Mouse (Mus musculus) left cerebral cortex, postnatal 4 days (tissue): ENCODE data around the gene Mindy1. TPM values are rescaled to one million over a fixed set of nuclear protein-coding genes. Genes with fewer than 3 reads are reported as not detected.

Source experiments
- DNase-seq: peaks from one replicate; pipeline ENCODE4 v3.0.0-alpha.2; 2022
- intact Hi-C: fragments of 180-260 bp; cut with DNase I; formaldehyde crosslinking; loops from one replicate; pipeline ENCODE4 v1.15.1; 2025
- total RNA-seq, 2 experiments: library from RNA; stranded (reverse); gene quantifications; 2 replicates each; pipeline ENCODE4 v1.2.3; 2021

The Mindy1 gene
- total RNA-seq, 2 experiments from 2014 or later: 29.7 to 32.6 TPM

DNA sequence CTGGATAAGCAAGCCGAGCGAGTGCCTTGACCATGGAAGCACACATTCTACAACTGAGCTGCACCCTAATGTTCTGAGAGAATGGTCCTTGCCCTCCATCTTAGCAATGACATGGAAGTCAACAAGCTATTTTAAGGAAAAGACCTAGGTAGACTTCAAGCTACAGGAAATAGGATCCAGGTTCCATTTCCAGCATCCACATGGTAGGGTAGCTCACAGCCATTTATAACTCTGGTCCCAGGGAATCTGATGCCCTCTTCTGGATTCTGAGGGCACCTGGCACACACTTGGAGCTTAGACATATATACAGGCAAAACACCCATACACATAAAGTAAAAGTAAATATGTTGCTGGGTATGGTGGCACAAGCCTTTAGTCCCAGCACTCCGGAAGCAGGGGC is 15.1 kb upstream of the Mindy1 start:
- no peak for DNase-seq
- intact Hi-C loops: loop anchor here (10.0 kb wide), 1 partner anchor 121 kb away; the partner anchor contains the start of gene Tnfaip8l2

GRCm38 (mm10) chr3:95267855-95268254 is 13.3 kb upstream of the Mindy1 start:
- no peak for DNase-seq
- intact Hi-C loops: loop anchor here (10.0 kb wide), 1 partner anchor 123 kb away; the partner anchor contains the start of gene Tnfaip8l2

- DNase-seq: no peak
- intact Hi-C loops: loop anchor here (10.0 kb wide), 1 partner anchor 125 kb away; the partner anchor contains the start of gene Tnfaip8l2
Measured at GRCm38 (mm10) chr3:95269789-95270188, 11.4 kb upstream of the Mindy1 start.

DNA sequence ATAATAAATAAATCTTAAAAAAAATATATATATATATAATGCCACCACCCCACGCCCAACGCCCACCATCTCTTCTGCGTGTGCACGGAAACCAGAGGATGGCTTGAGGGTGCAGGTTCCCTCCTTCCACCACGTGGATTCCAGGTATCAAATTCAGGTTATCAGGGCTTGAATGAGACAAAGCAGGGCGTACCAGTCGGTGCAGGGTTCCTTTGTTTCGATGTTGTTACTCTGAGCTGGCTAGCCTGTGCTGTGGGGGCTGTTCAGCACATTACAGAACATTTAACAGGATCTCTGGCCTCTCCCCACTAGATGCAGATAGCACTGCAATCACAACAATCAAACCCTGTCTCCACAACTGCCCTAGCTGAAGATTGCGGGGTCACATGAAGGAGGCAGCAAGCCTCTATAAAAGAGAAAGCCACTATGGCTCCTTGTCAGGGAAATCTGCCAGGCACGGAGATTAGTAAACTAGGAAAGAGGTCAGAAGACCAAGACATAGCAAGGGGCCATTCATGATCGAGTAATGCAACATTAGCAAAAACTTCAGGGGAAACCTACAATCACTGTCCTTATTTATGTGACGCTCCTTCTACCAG is 10.3 kb upstream of the Mindy1 start:
- intact Hi-C loops: no loop called here

DNA sequence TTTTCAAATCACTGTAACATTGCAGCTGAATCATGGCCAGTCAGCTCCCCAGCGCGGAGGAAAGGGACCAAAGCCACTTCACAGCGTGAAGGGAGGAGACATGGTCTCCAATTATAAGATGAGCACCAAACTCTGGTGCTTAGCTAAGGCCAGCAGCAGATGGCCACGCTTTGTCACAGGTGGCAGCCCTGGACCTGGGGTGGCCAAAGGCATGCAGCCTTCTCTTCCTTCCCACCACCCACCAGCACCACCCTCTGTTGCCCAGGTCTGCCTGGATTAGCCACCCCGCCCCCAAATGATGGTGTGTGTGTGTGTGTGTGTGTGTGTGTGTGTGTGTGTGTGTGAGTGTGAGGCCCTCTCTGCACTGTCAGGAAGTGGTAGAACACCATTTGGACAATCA is 7.7 kb upstream of the Mindy1 start:
- DNase-seq: peak; percentile 52
- intact Hi-C loops: no loop called here

More for the DNA sequence above, 10.3 kb upstream of the Mindy1 start:
- DNase-seq: no peak

GRCm38 (mm10) chr3:95274453-95274852 is 6.7 kb upstream of the Mindy1 start:
- DNase-seq: no peak
- intact Hi-C loops: no loop called here

GRCm38 (mm10) chr3:95275161-95275560 is 6.0 kb upstream of the Mindy1 start:
- intact Hi-C loops: no loop called here
- DNase-seq: no peak

DNA sequence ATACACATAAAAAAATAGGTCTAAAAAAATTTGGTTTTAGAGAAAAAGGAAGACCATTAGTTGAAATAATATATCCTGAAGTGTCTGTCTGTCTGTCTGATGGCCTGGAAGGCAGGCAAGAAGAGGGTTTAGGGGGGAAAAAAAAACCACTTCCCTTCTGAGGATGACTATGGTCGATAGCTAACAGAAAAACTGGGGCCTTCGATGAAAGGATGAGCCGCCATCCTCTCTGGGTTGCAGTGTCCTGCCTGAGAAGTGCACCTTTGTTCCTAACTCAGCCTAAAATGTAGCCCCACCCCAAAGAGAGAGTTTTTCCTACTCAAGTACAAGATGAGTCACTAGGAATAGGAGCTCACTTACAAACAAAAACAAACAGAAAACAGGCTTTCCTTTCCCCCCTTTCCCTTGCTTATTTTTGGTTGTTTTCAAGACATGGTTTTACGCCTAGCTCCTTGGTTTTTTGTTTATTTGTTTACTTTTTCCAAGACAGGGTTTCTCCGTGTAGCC is 4.7 kb upstream of the Mindy1 start:
- intact Hi-C loops: no loop called here
- DNase-seq: no peak

DNA sequence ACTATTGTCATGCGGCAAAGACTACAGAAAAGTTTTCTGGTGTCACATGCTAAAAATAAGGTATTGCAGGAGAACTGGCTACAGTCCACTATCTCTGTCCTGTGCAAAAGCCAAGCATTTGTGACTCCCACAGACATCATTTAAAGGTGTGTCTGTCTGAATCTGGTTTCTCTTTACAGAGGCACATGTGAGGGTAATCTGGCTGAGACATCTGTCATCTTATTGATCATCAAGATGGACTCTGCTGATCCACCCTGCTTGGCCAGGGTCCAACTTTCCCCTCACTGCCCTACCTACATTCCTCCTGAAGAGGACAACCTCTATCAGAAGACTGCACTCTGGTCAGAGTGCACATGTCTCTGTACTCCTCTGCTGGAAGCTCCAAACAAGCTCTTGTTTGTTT is 4.0 kb upstream of the Mindy1 start:
- DNase-seq: no peak
- intact Hi-C loops: no loop called here

GRCm38 (mm10) chr3:95280747-95281146 is 398 bp upstream of the Mindy1 start:
- intact Hi-C loops: loop anchor here (5.0 kb wide), 1 partner anchor 53 kb away; the partner anchor contains the start of gene Cdc42se1
- no peak for DNase-seq

DNA sequence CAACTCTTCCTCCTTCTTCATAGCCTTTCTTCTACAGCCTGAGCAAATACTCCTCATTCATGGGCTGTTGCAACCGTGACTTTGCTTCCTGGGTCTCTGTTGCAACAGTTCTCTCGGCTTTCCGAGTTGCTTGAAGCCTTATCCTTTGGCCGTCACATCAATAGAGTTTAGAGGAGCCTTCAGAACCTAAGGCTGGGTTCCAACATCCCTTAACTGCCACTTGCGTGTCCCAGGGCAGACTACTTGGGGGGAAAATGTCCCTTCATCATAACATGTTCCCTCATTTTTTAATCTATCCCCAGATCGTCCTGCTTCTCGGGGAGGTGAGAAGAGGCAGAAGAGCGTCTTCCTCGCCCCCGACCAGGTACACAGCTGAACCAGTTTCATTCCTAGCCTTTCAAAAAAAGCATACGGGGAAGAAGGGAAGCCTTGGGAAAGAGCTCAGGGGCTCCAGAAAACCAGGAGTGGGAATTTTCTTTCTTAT is 1.3 kb downstream of the Mindy1 start:
- no peak for DNase-seq
- intact Hi-C loops: loop anchor here (5.0 kb wide), 1 partner anchor 55 kb away; the partner anchor contains the start of gene Cdc42se1

DNA sequence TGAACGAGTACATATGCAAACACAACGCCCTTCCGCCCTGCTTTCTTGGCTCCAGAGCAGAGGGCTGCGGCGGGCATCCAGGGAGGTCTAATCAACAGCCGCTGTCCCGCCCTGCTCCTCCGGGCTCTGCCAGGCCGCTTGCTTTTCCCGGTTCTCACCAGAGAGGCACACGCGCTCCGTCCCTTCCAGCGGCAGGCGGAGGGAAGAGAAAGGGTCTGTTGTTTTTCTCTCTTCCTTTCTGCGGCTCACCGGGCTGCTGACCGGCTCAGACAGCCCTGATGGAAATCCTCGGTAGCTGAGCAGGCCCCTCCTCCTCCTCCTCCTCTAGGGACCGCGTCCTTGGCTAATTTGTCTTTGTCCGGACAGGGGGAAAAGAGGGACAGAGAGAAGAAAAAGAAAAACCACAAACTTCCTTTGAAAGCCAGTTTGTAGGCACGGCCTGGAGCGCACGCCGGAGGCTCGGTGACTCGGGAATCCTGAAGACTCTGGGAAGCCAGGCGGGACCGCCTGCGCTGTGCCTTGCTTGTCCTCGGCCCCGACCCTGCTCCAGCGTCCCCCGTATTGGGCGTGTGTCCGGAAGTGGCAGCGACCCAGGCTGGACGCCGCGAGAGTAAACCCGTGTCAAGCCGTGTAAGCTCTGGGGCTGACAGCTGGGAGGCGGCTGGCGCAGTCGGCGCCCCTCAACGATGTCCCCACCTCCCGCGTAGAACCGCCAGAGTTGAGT is 1.9 kb downstream of the Mindy1 start:
- intact Hi-C loops: loop anchor here (5.0 kb wide), 1 partner anchor 56 kb away; the partner anchor contains the start of gene Cdc42se1
- peak; percentile 88 for DNase-seq

DNA sequence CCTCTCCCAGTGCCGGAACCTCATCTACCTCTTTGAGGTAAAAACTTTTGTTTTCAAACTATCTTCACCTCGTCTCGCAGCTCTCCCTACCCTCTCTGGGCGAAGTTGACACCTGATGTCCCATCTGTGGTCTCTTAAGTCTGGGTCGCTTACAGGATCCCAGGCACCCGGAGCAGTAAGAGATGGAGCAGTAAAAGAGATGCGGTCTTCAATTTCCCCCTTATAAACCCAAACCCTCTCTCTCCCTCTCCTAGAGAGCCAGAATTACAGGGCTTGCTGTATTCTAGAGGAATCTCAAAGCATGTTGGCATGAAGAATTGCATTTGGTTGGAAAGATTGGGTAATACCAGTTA is 2.4 kb downstream of the Mindy1 start:
- DNase-seq: no peak
- intact Hi-C loops: loop anchor here (5.0 kb wide), 1 partner anchor 56 kb away; the partner anchor contains the start of gene Cdc42se1

GRCm38 (mm10) chr3:95284062-95284461 is 2.9 kb downstream of the Mindy1 start:
- DNase-seq: no peak
- intact Hi-C loops: loop anchor here (5.0 kb wide), 1 partner anchor 57 kb away; the partner anchor contains the start of gene Cdc42se1

DNA sequence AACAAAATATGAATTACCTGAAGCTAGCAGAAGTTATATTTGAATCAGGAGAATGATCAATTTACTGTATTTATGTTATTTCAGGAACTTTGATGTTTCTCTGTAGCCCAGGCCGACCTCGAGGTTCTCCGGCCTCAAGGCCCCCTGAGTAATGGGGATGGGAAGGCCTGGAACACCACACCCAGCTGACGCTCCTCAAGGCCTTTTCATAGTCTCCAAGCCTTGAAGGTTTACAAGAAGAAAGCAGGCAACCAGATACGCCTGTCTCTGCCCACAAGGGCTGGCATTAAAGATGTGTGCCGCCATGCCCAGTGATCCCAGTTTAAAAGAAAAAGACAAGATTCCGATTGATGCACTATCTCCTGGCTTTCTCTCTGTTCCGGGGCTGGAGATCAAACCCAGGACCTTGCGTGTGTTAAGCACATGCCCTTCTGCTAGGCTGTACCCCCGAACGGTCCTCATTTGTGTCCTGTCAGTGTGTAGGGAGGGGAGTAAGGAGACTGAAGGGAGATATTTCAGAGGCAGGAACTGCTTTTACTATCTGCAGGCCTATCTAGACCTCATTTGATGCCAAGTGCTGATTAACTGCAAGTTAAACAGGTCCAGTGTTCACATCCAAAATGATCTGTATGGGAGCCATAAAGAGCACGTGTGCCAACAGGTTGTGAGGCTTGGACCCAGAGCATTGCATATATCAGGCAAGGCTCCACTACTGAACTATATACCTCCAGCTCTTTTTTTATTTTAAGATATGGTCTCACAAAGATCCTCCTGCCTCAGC is 3.5 kb downstream of the Mindy1 start:
- DNase-seq: no peak
- intact Hi-C loops: loop anchor here (5.0 kb wide), 1 partner anchor 57 kb away; the partner anchor contains the start of gene Cdc42se1

- intact Hi-C loops: no loop called here
- no peak for DNase-seq
Measured at GRCm38 (mm10) chr3:95285390-95285789, 4.2 kb downstream of the Mindy1 start.

GRCm38 (mm10) chr3:95286011-95286410 is 4.9 kb downstream of the Mindy1 start:
- no peak for DNase-seq
- intact Hi-C loops: no loop called here

DNA sequence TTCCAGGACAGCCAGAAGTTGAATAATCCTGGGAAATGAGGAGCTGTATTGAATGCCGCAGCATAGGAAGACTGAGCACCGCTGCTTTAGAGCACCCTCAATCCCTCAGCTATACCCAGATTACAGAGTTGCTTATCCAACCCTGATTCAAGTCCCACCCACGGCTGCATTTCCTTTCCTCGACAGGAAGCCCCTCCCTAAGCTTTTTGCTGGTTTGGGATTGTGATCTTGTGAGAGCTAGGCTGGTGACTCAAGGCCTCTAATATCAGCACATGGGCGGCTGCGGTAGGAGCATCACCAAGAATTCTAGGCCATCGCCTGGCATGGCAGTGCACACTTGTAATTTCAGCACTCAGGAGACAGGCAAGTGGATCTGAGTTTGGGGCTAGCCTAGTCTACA is 5.4 kb downstream of the Mindy1 start:
- DNase-seq: no peak
- intact Hi-C loops: no loop called here

DNA sequence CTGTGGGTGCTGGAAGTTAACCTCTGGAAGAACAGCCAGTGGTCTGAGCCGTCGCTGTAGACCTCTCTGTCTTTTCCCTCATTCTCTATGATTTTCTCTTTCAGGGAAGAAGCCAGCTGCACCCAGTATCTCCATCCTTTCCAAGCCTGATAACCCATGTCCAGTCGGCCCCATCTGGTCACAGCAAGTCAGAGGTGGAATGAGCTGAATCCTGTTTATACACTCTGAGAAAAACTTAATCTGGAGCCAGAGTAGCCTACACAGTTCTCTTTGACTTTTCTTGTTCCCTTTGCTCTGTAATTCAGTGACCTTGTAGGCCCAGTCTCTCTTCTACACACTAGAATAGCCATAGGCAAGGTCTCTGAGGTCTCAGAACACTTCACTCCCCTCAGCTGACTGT is 6.4 kb downstream of the Mindy1 start:
- DNase-seq: no peak
- intact Hi-C loops: no loop called here

DNA sequence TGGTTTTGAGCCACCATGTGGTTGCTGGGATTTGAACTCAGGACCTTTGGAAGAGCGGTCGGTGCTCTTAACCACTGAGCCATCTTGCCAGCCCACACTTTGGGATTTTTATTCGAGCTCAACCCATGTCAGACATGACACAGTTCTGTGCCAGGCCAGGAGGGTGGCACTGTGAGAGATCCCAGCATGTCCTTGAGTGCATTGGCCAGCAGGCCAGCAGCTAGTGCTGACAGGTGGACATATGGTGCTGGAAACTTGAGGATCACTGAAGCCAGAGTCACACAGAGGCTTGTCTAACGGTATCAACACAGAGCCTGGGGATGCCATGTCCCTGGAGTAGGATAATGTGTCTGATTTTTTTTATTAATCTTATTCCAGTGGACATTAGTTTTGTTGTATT is 8.3 kb downstream of the Mindy1 start:
- DNase-seq: no peak
- intact Hi-C loops: no loop called here

DNA sequence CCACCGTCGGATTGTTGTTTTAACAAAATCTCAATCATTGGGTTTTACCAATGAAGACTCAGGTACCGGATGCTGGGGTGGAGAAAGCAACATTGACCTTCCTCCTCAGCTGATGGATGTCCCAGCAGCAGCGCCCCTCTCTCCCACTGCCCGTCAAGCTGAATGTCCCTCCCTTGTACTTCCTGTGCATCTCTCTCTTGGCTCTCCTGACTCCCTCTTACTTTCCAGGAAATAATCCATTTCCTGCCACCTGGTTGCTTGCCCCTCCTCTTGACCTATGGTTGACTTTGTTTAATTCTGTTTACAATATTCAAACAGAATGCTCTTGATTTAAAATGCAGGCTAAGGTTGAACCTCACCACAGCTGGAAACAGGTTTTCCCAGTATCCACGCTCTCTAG is 9.0 kb downstream of the Mindy1 start:
- intact Hi-C loops: no loop called here

More for the DNA sequence above, 9.0 kb downstream of the Mindy1 start:
- no peak for DNase-seq
